Mouse (Mus musculus) kidney, embryonic 15.5 days (tissue): ENCODE results near the gene Bag2. TPM values are rescaled to one million over a fixed set of nuclear protein-coding genes. Genes with fewer than 3 reads are reported as not detected.
A peak's percentile ranks its signal among the peaks of the same experiment; 100 is the strongest.

ENCODE experiments used
- ATAC-seq: fragments of 200-750 bp; cut with Nextera tagmentation; replicated peaks from 2 replicates; pipeline ENCODE4 v1.8.0; 2017; ENCODE audit warnings: moderate TSS enrichment; ENCODE audit not compliant: low FRiP score
- H3K27ac ChIP-seq: fragments of 300-500 bp; sonication (generic); 2 replicates; pipeline ENCODE4 v1.5.1; 2015; ENCODE audit warnings: mild to moderate bottlenecking, inconsistent platforms
- H3K27me3 ChIP-seq: fragments of 300-500 bp; sonication (generic); 2 replicates; pipeline ENCODE4 v1.6.1; 2015; ENCODE audit warnings: inconsistent platforms
- H3K36me3 ChIP-seq: fragments of 300-500 bp; sonication (generic); 2 replicates; pipeline ENCODE4 v1.6.1; 2015; ENCODE audit warnings: inconsistent platforms
- H3K4me1 ChIP-seq: fragments of 300-500 bp; sonication (generic); 2 replicates; pipeline ENCODE4 v1.6.1; 2015; ENCODE audit warnings: inconsistent platforms
- H3K4me2 ChIP-seq: fragments of 300-500 bp; sonication (generic); 2 replicates; pipeline ENCODE4 v1.6.1; 2015; ENCODE audit warnings: moderate library complexity, mild to moderate bottlenecking, inconsistent platforms
- H3K4me3 ChIP-seq: fragments of 300-500 bp; sonication (generic); replicated peaks from 2 replicates; pipeline ENCODE4 v1.5.1; 2015; ENCODE audit warnings: mild to moderate bottlenecking, inconsistent platforms
- H3K9ac ChIP-seq: fragments of 300-500 bp; sonication (generic); 2 replicates; pipeline ENCODE4 v1.6.1; 2015; ENCODE audit warnings: mild to moderate bottlenecking, inconsistent platforms
- H3K9me3 ChIP-seq: fragments of 300-500 bp; sonication (generic); replicated peaks from 2 replicates; pipeline ENCODE4 v1.6.1; 2016; ENCODE audit warnings: inconsistent platforms
- WGBS: fragments of 180-500 bp; shearing (Covaris S2); methylation state at CpG from one replicate; pipeline ENCODE4 v1.1.7; 2015; ENCODE audit warnings: mixed read lengths; 5-methylcytosine and 5-hydroxymethylcytosine counted together
- polyA plus RNA-seq: library from polyadenylated mRNA; unstranded; fragments of >200 nt; fragmentation: Nextera tagmentation; extraction: Ambion mirVana; gene quantifications from 2 replicates; pipeline ENCODE4 v1.2.1, GENCODE M21; 2015

Bag2 gene
- polyA plus RNA-seq, 1 experiment from 2014 or later, result 87.6 TPM

DNA sequence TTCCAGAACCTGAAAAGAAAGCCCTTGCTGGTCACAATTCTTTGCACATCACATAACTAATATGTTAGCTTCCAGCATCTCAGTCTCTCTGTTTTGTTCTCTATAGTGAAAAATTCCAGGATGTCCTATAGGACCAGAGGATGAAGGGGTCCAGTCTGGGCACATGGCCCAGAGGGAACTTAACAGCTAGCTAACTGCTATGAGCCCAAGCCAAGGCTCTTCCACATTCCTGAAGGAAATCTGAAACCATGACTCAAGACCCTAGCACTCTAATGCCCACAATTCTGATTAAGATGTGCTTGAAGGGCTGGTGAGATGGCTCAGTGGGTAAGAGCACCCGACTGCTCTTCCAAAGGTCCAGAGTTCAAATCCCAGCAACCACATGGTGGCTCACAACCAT lies 40.0 kb downstream of the Bag2 start:
- Histone ChIP-seq H3K9me3 (no peaks in the 10 kb centered on the region), H3K4me3 (no peak overlapping the region), H3K36me3 (peaks cover 11% of the 10 kb centered on the region), H3K4me2 (no peak overlapping the region), H3K27ac (no peak overlapping the region), H3K9ac (no peak overlapping the region), H3K4me1 (peaks cover 13% of the 10 kb centered on the region), H3K27me3 (no peaks in the 10 kb centered on the region)
- 79% methylated on average over 1 of the region's 1 CpGs for WGBS
- ATAC-seq, result no peak

DNA sequence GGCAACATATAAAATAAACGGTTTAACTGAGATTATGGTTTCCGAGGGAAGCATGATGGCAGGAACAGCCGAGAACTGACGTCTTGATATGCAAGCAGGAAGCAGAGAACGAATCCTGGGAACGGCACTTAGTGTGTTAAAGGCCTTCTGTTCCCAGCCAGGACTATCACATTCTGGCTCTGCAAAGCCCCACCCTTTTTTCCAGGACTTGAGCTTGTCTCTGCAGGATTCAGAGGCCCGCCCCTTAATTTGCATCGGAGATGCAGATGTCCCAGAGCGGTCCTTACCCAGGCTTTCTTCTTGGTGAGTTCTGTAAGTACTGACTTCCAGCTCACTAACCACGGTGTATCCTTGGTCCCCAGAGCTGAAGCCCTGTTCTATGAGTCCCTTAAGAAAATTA lies 42.8 kb downstream of the Bag2 start:
- Histone ChIP-seq H3K27me3 (no peaks in the 10 kb centered on the region), H3K36me3 (no peaks in the 10 kb centered on the region), H3K4me2 (peak overlapping the region; percentile 41), H3K9ac (no peak overlapping the region), H3K9me3 (no peaks in the 10 kb centered on the region), H3K27ac (no peak overlapping the region), H3K4me1 (peaks cover 6% of the 10 kb centered on the region; the same call in 1 of the 2 replicates), H3K4me3 (no peak overlapping the region)
- peak; percentile 47; the same call in 1 of the 2 replicates for ATAC-seq
- whole genome bisulfite sequencing, result 6% methylated on average over 10 of the region's 10 CpGs

GRCm38 (mm10) chr1:33712026-33712425 lies 45.6 kb downstream of the Bag2 start:
- H3K4me3 ChIP-seq, result no peak overlapping the region
- no peak overlapping the region for H3K9ac ChIP-seq
- no peak overlapping the region for H3K4me2 ChIP-seq
- H3K4me1 ChIP-seq, result 0 out of 2 replicates have a peak, but pooled peaks cover 3% of the 10 kb centered on the region
- H3K36me3 ChIP-seq, result no peaks in the 10 kb centered on the region
- WGBS, result 91% methylated on average over 5 of the region's 5 CpGs
- no peaks in the 10 kb centered on the region for H3K27me3 ChIP-seq
- no peaks in the 10 kb centered on the region for H3K9me3 ChIP-seq
- H3K27ac ChIP-seq, result no peak overlapping the region
- ATAC-seq, result no peak

- 72% methylated on average over 2 of the region's 2 CpGs for WGBS
- H3K4me3 ChIP-seq, result no peak overlapping the region
- H3K9ac ChIP-seq, result no peak overlapping the region
- no peak overlapping the region for H3K4me2 ChIP-seq
- no peaks in the 10 kb centered on the region for H3K36me3 ChIP-seq
- no peak overlapping the region for H3K27ac ChIP-seq
- no peaks in the 10 kb centered on the region for H3K4me1 ChIP-seq
- no peaks in the 10 kb centered on the region for H3K9me3 ChIP-seq
- ATAC-seq, result no peak
- H3K27me3 ChIP-seq, result no peaks in the 10 kb centered on the region
Observed at GRCm38 (mm10) chr1:33709615-33710014, 48.0 kb downstream of the Bag2 start.

- H3K36me3 ChIP-seq, result no peaks in the 10 kb centered on the region
- H3K4me1 ChIP-seq, result no peaks in the 10 kb centered on the region
- H3K4me3 ChIP-seq, result no peak overlapping the region
- no peaks in the 10 kb centered on the region for H3K27me3 ChIP-seq
- H3K9ac ChIP-seq, result no peak overlapping the region
- H3K9me3 ChIP-seq, result no peaks in the 10 kb centered on the region
- WGBS, result 86% methylated on average over 3 of the region's 3 CpGs
- H3K27ac ChIP-seq, result no peak overlapping the region
- no peak overlapping the region for H3K4me2 ChIP-seq
- no peak for ATAC-seq
Observed at GRCm38 (mm10) chr1:33701244-33701643, 56.4 kb downstream of the Bag2 start.

DNA sequence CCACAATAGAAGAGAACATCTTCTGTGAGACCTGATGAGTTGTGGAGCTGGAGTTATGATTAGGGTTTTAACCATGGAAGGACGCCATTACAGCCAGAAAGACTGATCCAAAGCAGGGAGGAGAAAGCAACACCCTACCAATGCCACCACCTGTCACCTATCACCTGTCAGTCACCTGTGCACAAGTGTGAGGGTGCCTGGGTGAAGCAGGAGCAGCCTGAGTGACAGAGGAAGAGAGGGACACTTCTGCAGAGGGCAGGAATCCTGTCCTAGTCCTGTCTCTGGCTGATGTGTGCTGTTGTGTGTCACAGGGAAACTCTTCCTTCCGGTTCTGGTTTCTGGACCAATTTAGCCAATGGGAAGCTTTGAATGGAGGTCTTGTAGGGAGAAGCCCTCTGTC lies 61.6 kb downstream of the Bag2 start:
- Histone ChIP-seq H3K36me3 (no peaks in the 10 kb centered on the region), H3K27ac (no peak overlapping the region), H3K4me1 (no peaks in the 10 kb centered on the region), H3K4me3 (no peak overlapping the region), H3K27me3 (no peaks in the 10 kb centered on the region), H3K9ac (no peak overlapping the region), H3K9me3 (no peaks in the 10 kb centered on the region), H3K4me2 (no peak overlapping the region)
- WGBS, result 81% methylated on average over 2 of the region's 2 CpGs
- no peak for ATAC-seq

Other genes starting within 250 kb of the Bag2 start
- 37.1 and 39.1 TPM in 2 replicates for gene Prim2, start 88.0 kb downstream of the Bag2 start, polyA plus RNA-seq
- gene Rab23, start 37.9 kb downstream of the Bag2 start, polyA plus RNA-seq, result 28.0 and 30.2 TPM in 2 replicates
- gene Zfp451, start 56.8 kb upstream of the Bag2 start, polyA plus RNA-seq, result 25.3 and 26.7 TPM in 2 replicates
- 0.48 and 0.64 TPM in 2 replicates for gene Bend6, start 150.0 kb upstream of the Bag2 start, polyA plus RNA-seq
- 25.6 and 27.9 TPM in 2 replicates for gene Dst, start 150.4 kb upstream of the Bag2 start, polyA plus RNA-seq